Mouse (Mus musculus): ENCODE measurements around the gene Gpr21. TPM values are rescaled to one million over a fixed set of nuclear protein-coding genes. Genes with fewer than 3 reads are reported as not detected.

The Gpr21 gene
- total RNA-seq, 4 experiments from 2014 or later: 0.99 to 4.4 (median 1.9) TPM

Other genes with a start within 250 kb of the Gpr21 start
- gene Olfr368, start 189.8 kb upstream of the Gpr21 start, total RNA-seq (2022): not detected
- gene Pdcl, start 157.0 kb upstream of the Gpr21 start, total RNA-seq (2022): 10 to 100 TPM; 37.8 to 63.8 (median 42.1) TPM
- gene Rc3h2, start 93.4 kb upstream of the Gpr21 start, total RNA-seq (2022): 10 to 100 TPM; 35.5 to 62.9 (median 52.4) TPM
- gene Zbtb26, start 73.2 kb upstream of the Gpr21 start, total RNA-seq (2022): 10 to 100 TPM in 3 of 4 experiments, 1 to 10 TPM in 1; 7.6 to 12.3 (median 11.3) TPM
- gene Zbtb6, start 73.2 kb upstream of the Gpr21 start, total RNA-seq (2022): 10 to 100 TPM; 15.4 to 17.6 (median 16.7) TPM
- 10 to 100 TPM; 59.7 to 90.2 (median 74.4) TPM for gene Rabgap1, start 73.1 kb upstream of the Gpr21 start, total RNA-seq (2022)
- gene Strbp, start 187.5 kb downstream of the Gpr21 start, total RNA-seq (2022): 10 to 100 TPM; 53.5 to 66.6 (median 62.6) TPM

Data from adrenal gland, adult 8-10 months (tissue).